Mouse (Mus musculus) liver, adult 2 months (tissue): ENCODE measurements at regions not wholly inside any gene's neighbourhood (a gene's known extent, or its start where the extent isn't known, plus 50 kb on each side); places are given as distances from the start of the nearest gene placed in this dataset.

ENCODE experiments used
- CTCF ChIP-seq: fragments of 200-500 bp; IDR thresholded peaks from 2 replicates; pipeline ENCODE4 v1.5.1; 2011; ENCODE audit warnings: low read depth, low read length, control low read depth
- POLR2A ChIP-seq: fragments of 200-500 bp; IDR thresholded peaks from 2 replicates; pipeline ENCODE4 v1.6.1; 2011; ENCODE audit warnings: low read length, control low read depth; ENCODE audit not compliant: insufficient read depth; ENCODE audit errors: extremely low read depth

DNA sequence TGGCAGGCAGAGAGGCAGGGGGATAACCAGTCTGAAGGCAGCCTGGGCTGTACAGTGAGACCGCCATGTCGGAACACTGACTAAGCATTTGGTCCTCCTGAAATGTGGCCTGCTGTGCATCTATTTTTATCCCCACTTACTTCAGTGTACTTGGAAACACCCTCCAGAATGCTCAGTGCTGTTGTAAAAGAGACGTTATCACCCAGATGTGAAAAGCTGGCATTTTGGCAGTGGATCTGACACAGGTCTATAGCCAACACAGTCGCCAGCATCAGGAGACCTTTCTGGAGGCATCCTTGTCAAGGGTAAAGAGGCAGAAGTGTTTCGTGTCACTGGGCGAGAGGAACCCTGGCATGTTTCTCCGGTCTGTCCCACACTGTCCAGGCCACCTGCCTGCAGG is 122.1 kb upstream of the Slc35f3 start:
- no peak for TF ChIP-seq CTCF
- no peak for TF ChIP-seq POLR2A
